Mouse (Mus musculus) C2C12 (cell line): ENCODE results near the gene Taf10. TPM values are rescaled to one million over a fixed set of nuclear protein-coding genes. Genes with fewer than 3 reads are reported as not detected.
"Not testable (repeated sequence)": the region's sequence is repeated elsewhere in the genome, so short reads cannot be mapped to it uniquely, and the experiment has no call there.

Experiments used
- H3K27me3 ChIP-seq: one replicate; pipeline ENCODE4 v1.6.1; 2011; ENCODE audit not compliant: control insufficient read depth, insufficient read depth, insufficient read length
- H3K36me3 ChIP-seq: one replicate; pipeline ENCODE4 v1.6.1; 2011; ENCODE audit not compliant: control insufficient read depth, insufficient read depth
- H3K4me3 ChIP-seq: one replicate; pipeline ENCODE4 v1.5.1; 2011; ENCODE audit warnings: mild to moderate bottlenecking, control low read depth; ENCODE audit not compliant: poor library complexity, insufficient read depth, severe bottlenecking
- H3K79me2 ChIP-seq: one replicate; pipeline ENCODE4 v1.6.1; 2011; ENCODE audit not compliant: control insufficient read depth, insufficient read depth
- H3K79me3 ChIP-seq: one replicate; pipeline ENCODE4 v1.6.1; 2011; ENCODE audit warnings: low read depth, control low read depth
- H3ac ChIP-seq: one replicate; pipeline ENCODE3; 2011; ENCODE audit warnings: low read depth; ENCODE audit not compliant: control insufficient read depth, insufficient read length
- CEBPB ChIP-seq: IDR thresholded peaks from one replicate; pipeline ENCODE4 v1.6.1; 2011; ENCODE audit warnings: low read depth, mild to moderate bottlenecking, control low read depth, moderate library complexity
- CTCF ChIP-seq: IDR thresholded peaks from one replicate; pipeline ENCODE4 v1.5.1; 2011; ENCODE audit not compliant: control insufficient read depth, insufficient read depth, insufficient read length
- FOSL1 ChIP-seq: IDR thresholded peaks from one replicate; pipeline ENCODE4 v1.8.0; 2011; ENCODE audit warnings: mild to moderate bottlenecking, low read length; ENCODE audit not compliant: poor library complexity, insufficient read depth, severe bottlenecking
- MAX ChIP-seq: IDR thresholded peaks from one replicate; pipeline ENCODE4 v1.6.1; 2011; ENCODE audit warnings: mild to moderate bottlenecking, control low read depth
- MYOD1 ChIP-seq: IDR thresholded peaks from one replicate; pipeline ENCODE4 v1.6.1; 2011; ENCODE audit warnings: low read depth; ENCODE audit not compliant: control insufficient read depth, insufficient read length
- MYOG ChIP-seq: IDR thresholded peaks from one replicate; pipeline ENCODE4 v1.6.1; 2011; ENCODE audit not compliant: control insufficient read depth, insufficient read length; ENCODE audit errors: extremely low read depth
- USF1 ChIP-seq: IDR thresholded peaks from one replicate; pipeline ENCODE4 v1.6.1; 2011; ENCODE audit warnings: low read depth, mild to moderate bottlenecking, control low read depth, moderate library complexity
- polyA plus RNA-seq: library from polyadenylated mRNA; unstranded; fragments of >200 nt; fragmentation: generic; extraction: Trizol; gene quantifications from one replicate; pipeline ENCODE4 v1.2.1, GENCODE M21; 2012; ENCODE audit warnings: missing spikeins

Gene Taf10
- polyA plus RNA-seq, 1 experiment, result 327 TPM

GRCm38 (mm10) chr7:105747776-105748175 lies 3.6 kb upstream of the Taf10 start:
- Histone ChIP-seq H3K27me3 (no peaks in the 10 kb centered on the region), H3K79me3 (peaks cover 12% of the 10 kb centered on the region), H3K4me3 (no peak overlapping the region), H3ac (no peak overlapping the region), H3K36me3 (peaks cover 12% of the 10 kb centered on the region), H3K79me2 (peaks cover 25% of the 10 kb centered on the region)
- TF ChIP-seq MAX (no peak), MYOG (no peak), MYOD1 (no peak), CEBPB (no peak), CTCF (no peak), FOSL1 (no peak), USF1 (no peak)

DNA sequence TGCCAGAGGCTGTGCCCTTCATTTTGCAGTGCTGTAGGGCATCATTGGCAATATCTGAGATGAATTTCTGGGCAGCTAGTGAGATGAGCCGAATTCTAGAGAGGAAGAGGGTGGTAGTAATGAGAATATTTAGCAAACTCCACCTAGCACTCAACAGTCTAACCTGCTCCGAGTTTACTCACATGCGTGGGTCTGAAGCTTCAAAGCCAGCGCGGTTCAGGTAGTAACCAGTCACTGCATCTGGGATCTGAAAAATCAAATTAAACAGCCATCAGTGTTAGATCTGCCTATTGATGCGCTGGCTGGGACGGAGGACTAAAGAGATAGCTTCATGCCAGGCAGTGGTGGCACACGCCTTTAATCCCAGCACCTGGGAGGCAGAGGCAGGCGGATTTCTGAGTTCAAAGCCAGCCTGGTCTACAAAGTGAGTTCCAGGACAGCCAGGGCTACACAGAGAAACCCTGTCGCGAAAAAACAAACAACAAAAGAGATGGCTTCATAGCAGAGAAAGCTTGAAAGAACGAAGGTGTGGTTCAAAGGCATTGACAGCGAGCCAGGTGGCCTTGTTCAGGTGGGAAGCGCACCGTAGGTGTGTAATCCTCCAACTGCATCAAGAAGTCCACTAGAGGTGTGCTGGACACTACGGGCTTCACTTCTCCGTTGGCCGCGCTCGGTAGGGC lies 775 bp downstream of the Taf10 start:
- peaks cover 45% of the 10 kb centered on the region for H3K79me2 ChIP-seq
- H3K4me3 ChIP-seq, result peak overlapping the region; percentile 63
- H3K27me3 ChIP-seq, result not testable (repeated sequence)
- peak overlapping the region; percentile 93 for H3ac ChIP-seq
- H3K36me3 ChIP-seq, result peaks cover 44% of the 10 kb centered on the region
- peaks cover 19% of the 10 kb centered on the region for H3K79me3 ChIP-seq

DNA sequence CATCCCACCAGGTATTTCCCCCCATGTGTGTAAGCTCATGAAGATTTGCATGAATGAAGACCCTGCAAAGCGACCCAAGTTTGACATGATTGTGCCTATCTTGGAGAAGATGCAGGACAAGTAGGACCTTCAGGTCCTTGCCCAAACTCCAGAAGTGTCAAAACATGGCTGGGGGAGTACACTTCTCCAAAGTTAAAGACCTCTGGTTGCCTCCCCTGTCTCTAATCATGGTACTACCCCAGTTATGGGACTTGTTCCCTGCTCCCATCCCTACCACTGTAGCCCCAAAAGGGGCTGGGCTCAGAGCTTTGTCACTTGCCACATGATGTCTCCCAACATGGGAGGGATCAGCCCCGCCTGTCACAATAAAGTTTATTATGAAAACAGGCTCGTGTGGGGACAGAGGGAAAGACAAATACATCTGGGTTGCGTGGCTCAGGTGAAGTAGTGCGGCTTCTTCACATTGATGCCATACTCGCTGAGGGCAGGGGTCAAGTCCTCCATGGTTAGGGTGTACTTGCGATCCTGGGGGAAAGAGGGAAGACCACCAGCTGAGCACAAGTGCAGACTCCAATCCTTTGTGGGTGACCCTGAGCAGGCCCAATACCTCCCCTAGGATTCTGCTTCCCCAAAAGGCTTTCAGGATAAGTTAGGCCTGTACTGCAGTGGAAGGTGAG lies 1.5 kb downstream of the Taf10 start:
- H3ac ChIP-seq, H3K4me3 ChIP-seq, H3K27me3 ChIP-seq: not testable (repeated sequence)
- Histone ChIP-seq H3K79me2 (peaks cover 52% of the 10 kb centered on the region), H3K79me3 (peaks cover 25% of the 10 kb centered on the region), H3K36me3 (peaks cover 40% of the 10 kb centered on the region)

- TF ChIP-seq MAX, result no peak
- no peak for TF ChIP-seq USF1
- TF ChIP-seq FOSL1, result no peak
- no peak for TF ChIP-seq CEBPB
- TF ChIP-seq MYOG, result no peak
- TF ChIP-seq MYOD1, result no peak
- TF ChIP-seq CTCF, result no peak
- Histone ChIP-seq H3K79me2 (peaks cover 59% of the 10 kb centered on the region), H3K4me3 (no peak overlapping the region), H3K27me3 (no peaks in the 10 kb centered on the region), H3K79me3 (peaks cover 32% of the 10 kb centered on the region), H3ac (no peak overlapping the region), H3K36me3 (peaks cover 40% of the 10 kb centered on the region)
These were observed 2.2 kb downstream of the Taf10 start for GRCm38 (mm10) chr7:105741978-105742377.

DNA sequence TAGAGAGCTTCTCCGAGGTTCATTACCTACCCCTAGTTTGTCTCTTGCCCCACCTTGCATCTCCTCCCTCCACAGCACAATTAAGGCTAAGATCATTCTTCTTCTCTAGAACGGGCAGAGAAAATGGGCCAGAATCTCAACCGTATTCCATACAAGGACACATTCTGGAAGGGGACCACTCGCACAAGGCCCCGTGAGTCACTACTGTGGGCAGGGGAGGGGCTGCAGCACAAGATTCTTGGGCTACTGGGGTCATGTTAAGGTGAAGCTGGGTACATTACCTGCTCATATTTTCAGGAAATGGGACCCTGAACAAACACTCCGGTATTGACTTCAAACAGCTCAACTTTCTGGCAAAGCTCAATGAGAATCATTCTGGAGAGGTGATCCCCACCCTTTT lies 3.3 kb downstream of the Taf10 start:
- Histone ChIP-seq H3K36me3 (peaks cover 40% of the 10 kb centered on the region), H3K27me3 (no peaks in the 10 kb centered on the region), H3K79me2 (peaks cover 68% of the 10 kb centered on the region), H3K79me3 (peaks cover 38% of the 10 kb centered on the region), H3ac (no peak overlapping the region), H3K4me3 (no peak overlapping the region)
- TF ChIP-seq MYOG (no peak), FOSL1 (no peak), USF1 (no peak), CEBPB (no peak), MYOD1 (no peak), CTCF (no peak), MAX (no peak)

DNA sequence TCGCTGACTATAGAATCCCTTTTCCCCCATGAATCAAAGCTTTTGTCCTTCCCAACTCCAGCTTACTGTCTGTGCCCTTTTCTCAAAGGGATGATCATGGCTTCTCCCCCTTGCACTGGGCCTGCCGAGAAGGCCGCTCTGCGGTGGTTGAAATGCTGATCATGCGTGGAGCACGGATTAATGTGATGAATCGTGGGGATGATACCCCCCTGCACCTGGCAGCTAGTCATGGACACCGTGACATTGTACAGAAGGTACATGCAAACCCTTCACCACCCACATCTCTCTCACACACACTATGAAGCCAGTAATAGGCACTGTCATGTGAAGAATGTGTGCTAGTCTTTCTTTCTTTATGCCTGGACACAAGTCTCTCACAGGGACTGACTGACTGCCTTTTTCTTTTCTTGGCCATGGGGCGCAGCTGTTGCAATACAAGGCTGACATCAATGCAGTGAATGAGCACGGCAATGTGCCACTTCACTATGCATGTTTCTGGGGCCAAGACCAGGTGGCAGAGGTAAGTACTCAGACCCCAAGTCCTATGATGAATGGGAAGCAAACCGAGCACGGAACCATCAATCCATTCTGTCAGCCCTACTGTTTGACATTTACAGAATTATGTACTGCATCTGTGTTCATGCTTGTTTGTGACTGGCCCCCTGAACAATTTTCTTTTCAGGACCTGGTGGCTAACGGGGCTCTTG lies 3.9 kb downstream of the Taf10 start:
- no peak overlapping the region for H3K4me3 ChIP-seq
- peaks cover 74% of the 10 kb centered on the region for H3K79me2 ChIP-seq
- TF ChIP-seq FOSL1, result no peak
- TF ChIP-seq MYOD1, result no peak
- TF ChIP-seq MYOG, result no peak
- no peak for TF ChIP-seq CTCF
- peaks cover 44% of the 10 kb centered on the region for H3K79me3 ChIP-seq
- H3K36me3 ChIP-seq, result peaks cover 40% of the 10 kb centered on the region
- no peaks in the 10 kb centered on the region for H3K27me3 ChIP-seq
- no peak overlapping the region for H3ac ChIP-seq
